Mouse (Mus musculus) small intestine, adult 2 months (tissue): Measurements from ENCODE around the gene Hsd17b14.

Experiments used
- CTCF ChIP-seq: fragments of 200-500 bp; IDR thresholded peaks from 2 replicates; pipeline ENCODE4 v1.5.1; 2012; ENCODE audit warnings: low read depth, mild to moderate bottlenecking, control low read depth, inconsistent platforms, low read length, moderate library complexity, mixed read lengths; ENCODE audit not compliant: insufficient replicate concordance, insufficient read length; ENCODE audit errors: extremely low read depth
- POLR2A ChIP-seq: fragments of 200-500 bp; IDR thresholded peaks from 2 replicates; pipeline ENCODE4 v1.6.1; 2012; ENCODE audit warnings: low read depth, mild to moderate bottlenecking, control low read depth, inconsistent platforms, low read length, moderate library complexity

- TF ChIP-seq CTCF (no peak), POLR2A (peak; percentile 91; the same call in 1 of the 2 replicates)
Measured at GRCm38 (mm10) chr7:45574472-45575379, 20.0 kb downstream of the Hsd17b14 start.
